Mouse (Mus musculus): ENCODE data around the gene Lpin1.

GRCm38 (mm10) chr12:16541606-16542005, 69.2 kb downstream of the Lpin1 start:
- TF ChIP-seq CTCF (IDR thresholded peaks at IDR 0.05; ENCODE audit: control insufficient read depth, insufficient read depth, insufficient read length) = no peak
- no peak for TF ChIP-seq CEBPB (IDR thresholded peaks at IDR 0.05; ENCODE audit: low read depth)
- no peak for TF ChIP-seq USF1 (IDR thresholded peaks at IDR 0.05; ENCODE audit: low read depth)
- TF ChIP-seq MYOD1 (IDR thresholded peaks at IDR 0.05; ENCODE audit: control insufficient read depth, insufficient read length, low read depth) = no peak
- TF ChIP-seq MAX (IDR thresholded peaks at IDR 0.05) = no peak
- TF ChIP-seq FOSL1 (IDR thresholded peaks at IDR 0.05; ENCODE audit: insufficient read depth, low read length, poor library complexity, severe bottlenecking) = no peak
- TF ChIP-seq MYOG (IDR thresholded peaks at IDR 0.05; ENCODE audit: control insufficient read depth, extremely low read depth, insufficient read length) = no peak

Data from C2C12 (cell line).